ENCODE assay signal across 7 mouse cellular contexts in the genomic region with DNA sequence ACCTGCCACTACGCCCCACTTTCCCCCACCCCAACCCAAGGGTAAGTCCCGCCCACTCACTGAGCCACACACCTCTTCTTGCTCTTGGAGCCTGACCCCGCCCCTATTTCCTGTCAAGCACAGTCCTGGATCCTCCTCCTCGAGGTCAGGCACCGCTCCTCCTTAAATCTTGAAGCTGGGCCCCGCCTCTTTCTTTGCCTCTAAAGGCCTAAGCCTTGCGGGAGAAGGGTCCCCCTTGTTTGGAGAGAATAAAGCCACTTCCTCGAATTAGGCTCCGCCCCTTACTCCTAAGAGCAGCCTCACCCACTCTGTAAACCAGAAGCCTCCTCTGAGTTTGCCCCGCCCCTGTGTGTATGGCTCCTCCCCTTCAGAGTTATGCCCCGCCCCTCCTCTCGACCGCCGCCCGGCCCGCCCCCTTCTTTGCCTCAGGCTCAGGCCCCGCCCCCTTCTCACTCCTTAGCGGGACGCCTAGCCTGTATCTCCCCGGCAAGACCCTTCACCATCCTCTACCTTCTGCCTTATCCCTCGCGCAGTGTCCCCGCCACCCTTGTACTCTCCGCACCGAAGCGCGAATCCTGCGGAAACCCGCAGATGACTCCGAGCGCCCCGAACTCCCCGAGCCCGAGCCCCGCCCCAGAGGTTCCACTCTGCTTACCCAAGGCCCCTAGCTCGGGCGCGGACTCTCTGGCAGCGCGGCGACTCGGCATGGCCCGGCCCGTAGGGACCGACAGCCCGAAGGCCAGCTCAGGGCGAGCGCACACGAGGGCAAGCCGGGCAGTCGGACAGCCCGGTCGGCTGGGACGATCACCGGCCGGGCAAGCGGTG. TPM values are rescaled to one million over a fixed set of nuclear protein-coding genes. Genes with fewer than 3 reads are reported as not detected.
DNase-seq lines count a peak whose midpoint lies in the region; ATAC-seq lines count a peak whose summit lies in the region.

No protein-coding gene starts in this region.

- H3K36me3 ChIP-seq in intestine, embryonic 16.5 days (ENCODE audit: control insufficient read depth, insufficient read depth, low read length) = peaks cover 7% of the 10 kb centered on the region
- H3K36me3 ChIP-seq in midbrain, embryonic 11.5 days (ENCODE audit: control insufficient read depth, insufficient read depth, low read length) = peaks cover 8% of the 10 kb centered on the region; the same call in 1 of the 2 replicates

- intact Hi-C loops in left cerebral cortex, postnatal 36 days (cut with DNase I) = no loop called here

- DNase-seq in adrenal gland, adult 8-10 months = peak; percentile 98
- peak; percentile 97 for DNase-seq in embryo, embryonic 9.5 days (ENCODE audit: extremely low spot score)
- DNase-seq in gastrocnemius, postnatal 4 days (ENCODE audit: low spot score in 2 of 2) = peak; percentile 87 to 92
- peak; percentile 78 to 86 for DNase-seq in left cerebral cortex, postnatal 36 days (ENCODE audit: low spot score in 2 of 2)
- DNase-seq in midbrain, embryonic 11.5 days (ENCODE audit: low spot score, missing footprints) = peak; percentile 99
- DNase-seq in skeletal muscle tissue, adult 2 months (ENCODE audit: low read depth, low spot score) = peak; percentile 98

- peak overlapping the region; percentile 93 for H3K27ac ChIP-seq in intestine, embryonic 16.5 days (ENCODE audit: low read length)
- peak overlapping the region; percentile 54; the same call in 1 of the 2 replicates for H3K27ac ChIP-seq in midbrain, embryonic 11.5 days (ENCODE audit: low read depth, low read length)

- H3K9me3 ChIP-seq in intestine, embryonic 16.5 days (ENCODE audit: control insufficient read depth, low read length) = no peaks in the 10 kb centered on the region
- H3K9me3 ChIP-seq in midbrain, embryonic 11.5 days (ENCODE audit: control insufficient read depth, low read length) = no peaks in the 10 kb centered on the region

- ATAC-seq in intestine, embryonic 16.5 days = peak; percentile 91
- ATAC-seq in midbrain, embryonic 11.5 days (ENCODE audit: low FRiP score) = peak; percentile 88

- peak overlapping the region; percentile 79 for H3K4me3 ChIP-seq in intestine, embryonic 16.5 days (ENCODE audit: low read length)
- H3K4me3 ChIP-seq in midbrain, embryonic 11.5 days (ENCODE audit: low read depth, low read length) = peak overlapping the region; percentile 66

- under 1% methylated on average over 57 of the region's 57 CpGs for WGBS in intestine, embryonic 16.5 days
- WGBS in midbrain, embryonic 11.5 days = under 1% methylated on average over 55 of the region's 57 CpGs

- peak overlapping the region; percentile 91 for H3K4me2 ChIP-seq in intestine, embryonic 16.5 days (ENCODE audit: low read depth, low read length)
- H3K4me2 ChIP-seq in midbrain, embryonic 11.5 days = peak overlapping the region; percentile 91

- H3K27me3 ChIP-seq in intestine, embryonic 16.5 days (replicated peaks; ENCODE audit: control insufficient read depth, insufficient read depth, low read length) = no peaks in the 10 kb centered on the region
- no peaks in the 10 kb centered on the region for H3K27me3 ChIP-seq in midbrain, embryonic 11.5 days (ENCODE audit: control insufficient read depth, insufficient read depth, low read length)

- peak overlapping the region; percentile 72 for H3K9ac ChIP-seq in intestine, embryonic 16.5 days (ENCODE audit: low read depth, low read length)
- peak overlapping the region; percentile 9; the same call in 1 of the 2 replicates for H3K9ac ChIP-seq in midbrain, embryonic 11.5 days (ENCODE audit: low read length)

- peaks cover 11% of the 10 kb centered on the region for H3K4me1 ChIP-seq in intestine, embryonic 16.5 days (ENCODE audit: control insufficient read depth, insufficient read depth, low read length)
- H3K4me1 ChIP-seq in midbrain, embryonic 11.5 days (ENCODE audit: control insufficient read depth, insufficient read depth, low read length) = 0 out of 2 replicates have a peak, but pooled peaks cover 3% of the 10 kb centered on the region

RNA-seq across cellular contexts. Expression of a gene that starts 0.5 kb away (rescaled TPM):
- 10 to 100 TPM; 31.6 to 50.7 (median 42.6) TPM for total RNA-seq in adrenal gland, adult 8-10 months (2022)
- total RNA-seq in gastrocnemius, postnatal 4 days (2021) = 10 to 100 TPM; 10.4 to 10.7 TPM
- 8.8 and 10.6 TPM in 2 replicates for polyA plus RNA-seq in intestine, embryonic 16.5 days (2015; fragmentation: Nextera tagmentation; extraction: Ambion mirVana)
- 1 to 10 TPM; 4.6 to 6.7 TPM for total RNA-seq in left cerebral cortex, postnatal 36 days (2021)
- 3.7 and 4.3 TPM in 2 replicates for polyA plus RNA-seq in midbrain, embryonic 11.5 days (2014; fragmentation: Nextera tagmentation; extraction: Ambion mirVana)

RNA-seq across cellular contexts. Expression of a gene that starts 24.5 kb away (rescaled TPM):
- 10 to 100 TPM; 29.5 to 92.6 (median 50.4) TPM for total RNA-seq in adrenal gland, adult 8-10 months (2022)
- total RNA-seq in gastrocnemius, postnatal 4 days (2021) = 10 to 100 TPM; 29.9 to 32.8 TPM
- 30.3 and 32.5 TPM in 2 replicates for polyA plus RNA-seq in intestine, embryonic 16.5 days (2015; fragmentation: Nextera tagmentation; extraction: Ambion mirVana)
- total RNA-seq in left cerebral cortex, postnatal 36 days (2021) = 100 to 1,000 TPM in 1 of 2 experiments, 10 to 100 TPM in 1; 65.1 to 110 TPM
- 44.6 and 46.1 TPM in 2 replicates for polyA plus RNA-seq in midbrain, embryonic 11.5 days (2014; fragmentation: Nextera tagmentation; extraction: Ambion mirVana)

RNA-seq across cellular contexts. Expression of a gene that starts 36.1 kb away (rescaled TPM):
- total RNA-seq in adrenal gland, adult 8-10 months (2022) = 100 to 1,000 TPM; 164 to 180 (median 179) TPM
- total RNA-seq in gastrocnemius, postnatal 4 days (2021) = 10 to 100 TPM; 51.9 to 62.0 TPM
- polyA plus RNA-seq in intestine, embryonic 16.5 days (2015; fragmentation: Nextera tagmentation; extraction: Ambion mirVana) = 70.5 and 77.6 TPM in 2 replicates
- total RNA-seq in left cerebral cortex, postnatal 36 days (2021) = 100 to 1,000 TPM; 147 to 157 TPM
- polyA plus RNA-seq in midbrain, embryonic 11.5 days (2014; fragmentation: Nextera tagmentation; extraction: Ambion mirVana) = 89.7 and 94.1 TPM in 2 replicates

RNA-seq across cellular contexts. Expression of a gene that starts 49.0 kb away (rescaled TPM):
- total RNA-seq in adrenal gland, adult 8-10 months (2022) = 1 to 10 TPM in 3 of 4 experiments, not detected in 1; 1.0 to 2.6 (median 1.4) TPM
- total RNA-seq in gastrocnemius, postnatal 4 days (2021) = 1 to 10 TPM in 1 of 2 experiments, under 1 TPM in 1; 0.88 to 2.1 TPM
- polyA plus RNA-seq in intestine, embryonic 16.5 days (2015; fragmentation: Nextera tagmentation; extraction: Ambion mirVana) = 463 and 798 TPM in 2 replicates
- total RNA-seq in left cerebral cortex, postnatal 36 days (2021) = not detected
- not detected in 2 replicates for polyA plus RNA-seq in midbrain, embryonic 11.5 days (2014; fragmentation: Nextera tagmentation; extraction: Ambion mirVana)

RNA-seq across cellular contexts. Expression of a gene that starts 51.4 kb away (rescaled TPM):
- total RNA-seq in adrenal gland, adult 8-10 months (2022) = 10 to 100 TPM; 76.9 to 94.1 (median 85.1) TPM
- 10 to 100 TPM; 52.3 to 56.4 TPM for total RNA-seq in gastrocnemius, postnatal 4 days (2021)
- polyA plus RNA-seq in intestine, embryonic 16.5 days (2015; fragmentation: Nextera tagmentation; extraction: Ambion mirVana) = 132 and 137 TPM in 2 replicates
- total RNA-seq in left cerebral cortex, postnatal 36 days (2021) = 10 to 100 TPM; 52.6 to 54.1 TPM
- 152 and 161 TPM in 2 replicates for polyA plus RNA-seq in midbrain, embryonic 11.5 days (2014; fragmentation: Nextera tagmentation; extraction: Ambion mirVana)

Comparison
In these comparisons a context has a peak if more than half of its experiments do, and no peak if none do; other contexts are left out.
1. Peak in every context shown above with its lines: DNase-seq, ATAC-seq, H3K4me3 ChIP-seq and H3K27ac ChIP-seq.